Mouse (Mus musculus) erythroblast, embryonic 14.5 days (primary cell): ENCODE measurements at regions not wholly inside any gene's neighbourhood (a gene's known extent, or its start where the extent isn't known, plus 50 kb on each side); places are given as distances from the start of the nearest gene placed in this dataset.

Experiments
- H3K27me3 ChIP-seq: 2 replicates; pipeline ENCODE4 v1.6.1; 2012; ENCODE audit warnings: inconsistent platforms; ENCODE audit not compliant: control insufficient read depth
- H3K36me3 ChIP-seq: 2 replicates; pipeline ENCODE4 v1.6.1; 2012; ENCODE audit warnings: mild to moderate bottlenecking, inconsistent platforms; ENCODE audit not compliant: control insufficient read depth
- H3K4me1 ChIP-seq: 2 replicates; pipeline ENCODE4 v1.6.1; 2012; ENCODE audit warnings: inconsistent platforms; ENCODE audit not compliant: control insufficient read depth
- H3K4me3 ChIP-seq: replicated peaks from 2 replicates; pipeline ENCODE3; 2012; ENCODE audit warnings: moderate library complexity, mild to moderate bottlenecking, inconsistent platforms
- H3K9me3 ChIP-seq: 2 replicates; pipeline ENCODE4 v1.6.1; 2012; ENCODE audit warnings: low read length, inconsistent platforms, mixed read lengths; ENCODE audit not compliant: control insufficient read depth
- GATA1 ChIP-seq: IDR thresholded peaks from 2 replicates; pipeline ENCODE4 v1.6.1; 2012; ENCODE audit warnings: low read length, inconsistent platforms, mixed read lengths
- TAL1 ChIP-seq: IDR thresholded peaks from 3 replicates; pipeline ENCODE4 v1.6.1; 2012; ENCODE audit warnings: low read length, inconsistent platforms, mixed read lengths

DNA sequence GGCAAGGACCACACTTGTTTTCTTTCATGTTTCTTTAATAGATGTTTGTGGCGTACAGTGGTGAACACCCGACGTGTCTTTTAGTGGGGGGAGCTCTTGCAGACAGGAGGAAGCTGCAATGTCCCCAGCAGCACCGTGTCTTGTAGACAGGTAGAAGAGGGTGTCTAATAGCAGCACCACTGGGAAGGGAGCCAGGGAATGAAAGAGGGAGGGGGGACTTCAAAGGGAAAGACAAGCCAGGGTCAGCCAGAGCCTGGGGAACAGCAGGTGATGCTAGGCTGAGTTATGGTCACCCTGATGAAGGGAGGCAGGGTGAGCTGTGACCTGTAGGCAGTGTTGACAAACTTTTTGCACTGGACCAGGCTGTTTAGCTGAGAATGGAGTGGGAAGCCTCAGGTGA lies 96.4 kb upstream of the Bach2 start:
- no peak overlapping the region for H3K4me3 ChIP-seq
- no peaks in the 10 kb centered on the region for H3K27me3 ChIP-seq
- H3K4me1 ChIP-seq, result no peaks in the 10 kb centered on the region
- H3K9me3 ChIP-seq, result no peaks in the 10 kb centered on the region
- no peaks in the 10 kb centered on the region for H3K36me3 ChIP-seq
- TF ChIP-seq GATA1 (no peak), TAL1 (no peak)

- Histone ChIP-seq H3K9me3 (no peaks in the 10 kb centered on the region), H3K4me3 (no peak overlapping the region), H3K27me3 (no peaks in the 10 kb centered on the region), H3K36me3 (no peaks in the 10 kb centered on the region), H3K4me1 (no peaks in the 10 kb centered on the region)
- TF ChIP-seq TAL1, result no peak
- no peak for TF ChIP-seq GATA1
These were observed 91.5 kb upstream of the Bach2 start for GRCm38 (mm10) chr4:32147146-32147545.

- H3K4me3 ChIP-seq, result no peak overlapping the region
- no peaks in the 10 kb centered on the region for H3K36me3 ChIP-seq
- no peaks in the 10 kb centered on the region for H3K27me3 ChIP-seq
- no peak for TF ChIP-seq TAL1
- H3K4me1 ChIP-seq, result no peaks in the 10 kb centered on the region
- no peaks in the 10 kb centered on the region for H3K9me3 ChIP-seq
These were observed 90.0 kb upstream of the Bach2 start for GRCm38 (mm10) chr4:32148597-32148996.

GRCm38 (mm10) chr4:32149171-32149570 lies 89.4 kb upstream of the Bach2 start:
- Histone ChIP-seq H3K4me1 (no peaks in the 10 kb centered on the region), H3K9me3 (no peaks in the 10 kb centered on the region), H3K4me3 (no peak overlapping the region), H3K27me3 (no peaks in the 10 kb centered on the region), H3K36me3 (no peaks in the 10 kb centered on the region)
- TF ChIP-seq GATA1 (no peak), TAL1 (no peak)

DNA sequence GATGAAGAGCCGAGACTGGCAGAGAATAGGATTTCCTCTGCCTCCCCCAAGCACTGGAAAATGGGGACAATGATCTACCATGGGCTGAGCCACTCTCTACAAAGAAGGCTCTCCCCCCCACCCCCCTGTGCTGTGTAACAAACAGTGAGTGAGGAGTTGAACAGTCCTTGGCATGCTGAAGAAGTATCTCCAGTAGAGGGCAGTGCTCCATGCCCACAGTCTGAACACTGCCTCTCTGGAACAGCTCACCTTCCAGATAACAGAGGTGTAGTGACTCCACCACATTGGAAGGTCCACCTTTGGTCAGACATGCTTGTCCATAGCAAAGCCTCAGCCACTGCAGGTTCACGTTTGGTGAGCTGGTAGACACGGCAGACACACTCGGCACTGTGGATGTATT lies 85.2 kb upstream of the Bach2 start:
- no peaks in the 10 kb centered on the region for H3K36me3 ChIP-seq
- no peak for TF ChIP-seq TAL1
- TF ChIP-seq GATA1, result no peak
- H3K27me3 ChIP-seq, result no peaks in the 10 kb centered on the region
- no peak overlapping the region for H3K4me3 ChIP-seq
- no peaks in the 10 kb centered on the region for H3K9me3 ChIP-seq
- H3K4me1 ChIP-seq, result no peaks in the 10 kb centered on the region

- Histone ChIP-seq H3K36me3 (no peaks in the 10 kb centered on the region), H3K4me1 (peaks cover 4% of the 10 kb centered on the region), H3K9me3 (no peaks in the 10 kb centered on the region), H3K4me3 (no peak overlapping the region), H3K27me3 (no peaks in the 10 kb centered on the region)
- no peak for TF ChIP-seq TAL1
- TF ChIP-seq GATA1, result no peak
These were observed 81.6 kb upstream of the Bach2 start for GRCm38 (mm10) chr4:32156965-32157364.

DNA sequence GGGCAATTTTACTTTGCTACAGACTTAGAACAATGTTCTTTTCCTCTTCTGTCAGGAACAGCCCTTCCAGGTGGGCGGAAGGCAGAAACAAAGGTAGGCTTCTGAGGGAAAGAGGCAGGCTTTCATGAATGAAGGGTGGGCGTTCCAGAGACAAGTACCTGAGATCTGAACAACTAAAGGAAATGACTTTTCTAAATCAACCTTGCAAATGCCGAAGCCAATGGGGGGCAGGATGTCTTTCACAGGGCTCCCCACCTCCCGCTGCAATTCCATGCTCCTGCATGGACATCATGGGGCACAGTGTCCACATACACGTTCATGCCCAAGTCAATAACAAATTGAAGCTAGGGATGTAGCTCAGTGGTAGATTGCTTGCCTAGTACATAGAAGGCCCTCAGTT lies 80.2 kb upstream of the Bach2 start:
- H3K36me3 ChIP-seq, result no peaks in the 10 kb centered on the region
- no peaks in the 10 kb centered on the region for H3K9me3 ChIP-seq
- no peak overlapping the region for H3K4me3 ChIP-seq
- H3K27me3 ChIP-seq, result no peaks in the 10 kb centered on the region
- H3K4me1 ChIP-seq, result peaks cover 4% of the 10 kb centered on the region
- TF ChIP-seq GATA1 (no peak), TAL1 (no peak)

GRCm38 (mm10) chr4:32158886-32159285 lies 79.7 kb upstream of the Bach2 start:
- H3K27me3 ChIP-seq, result no peaks in the 10 kb centered on the region
- H3K9me3 ChIP-seq, result no peaks in the 10 kb centered on the region
- TF ChIP-seq TAL1 (no peak), GATA1 (no peak)
- H3K4me3 ChIP-seq, result no peak overlapping the region
- peaks cover 4% of the 10 kb centered on the region for H3K4me1 ChIP-seq
- H3K36me3 ChIP-seq, result no peaks in the 10 kb centered on the region

GRCm38 (mm10) chr4:32160815-32161214 lies 77.8 kb upstream of the Bach2 start:
- H3K4me1 ChIP-seq, result peaks cover 4% of the 10 kb centered on the region
- no peaks in the 10 kb centered on the region for H3K36me3 ChIP-seq
- no peaks in the 10 kb centered on the region for H3K27me3 ChIP-seq
- TF ChIP-seq GATA1 (no peak), TAL1 (no peak)
- H3K9me3 ChIP-seq, result no peaks in the 10 kb centered on the region
- no peak overlapping the region for H3K4me3 ChIP-seq

DNA sequence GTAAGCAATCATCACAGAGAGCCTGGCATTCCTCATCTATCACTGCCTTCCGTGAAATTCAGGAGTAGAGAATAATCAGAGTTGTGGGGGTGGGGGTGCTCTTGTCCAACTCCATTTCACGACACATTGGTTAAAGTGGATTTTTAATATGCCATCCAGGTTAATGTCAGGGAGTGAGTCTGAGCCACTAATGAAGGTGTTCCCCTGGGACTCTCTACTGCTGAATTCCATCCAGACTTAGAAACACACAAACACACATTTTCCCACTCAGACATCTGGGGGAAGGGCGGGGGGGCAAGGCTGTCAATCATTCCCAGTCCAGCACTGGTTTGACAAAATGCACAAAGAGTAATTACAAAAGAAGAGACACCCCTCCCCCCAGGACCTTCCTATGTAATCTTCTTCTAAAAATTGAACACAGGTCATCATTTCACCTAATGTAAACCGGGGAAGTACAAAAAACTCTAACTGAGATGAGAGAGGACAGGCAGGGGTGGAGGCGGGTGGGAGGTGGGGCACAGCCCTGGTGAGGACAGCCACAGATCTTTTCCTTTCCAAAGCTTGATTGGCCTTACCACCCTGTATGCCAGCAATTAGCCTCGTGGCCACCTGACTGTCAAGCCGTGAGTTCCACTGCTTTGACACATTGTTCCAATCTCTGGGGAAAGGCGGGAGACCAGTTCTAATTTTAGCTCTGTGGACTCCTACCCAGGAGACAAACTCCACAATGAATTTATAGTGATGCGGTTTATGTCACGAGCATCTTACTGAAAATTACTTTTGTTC lies 76.5 kb upstream of the Bach2 start:
- H3K36me3 ChIP-seq, result no peaks in the 10 kb centered on the region
- no peak for TF ChIP-seq TAL1
- TF ChIP-seq GATA1, result no peak
- peaks cover 4% of the 10 kb centered on the region for H3K4me1 ChIP-seq
- H3K9me3 ChIP-seq, result peaks cover 3% of the 10 kb centered on the region
- no peak overlapping the region for H3K4me3 ChIP-seq
- no peaks in the 10 kb centered on the region for H3K27me3 ChIP-seq
